Mouse (Mus musculus): ENCODE measurements around the gene Baiap3.

Baiap3 gene

GRCm38 (mm10) chr17:25256140-25256754 is at the start of gene Baiap3:
TSS of gene Baiap3 (minus strand) at chr17:25256364.
- no peak for DNase-seq

GRCm38 (mm10) chr17:25298094-25298493 is 41.9 kb upstream of the Baiap3 start, which contains the start of gene Prss34:
TSS of gene Prss34 (plus strand) at chr17:25298394.
- DNase-seq, result no peak

DNA sequence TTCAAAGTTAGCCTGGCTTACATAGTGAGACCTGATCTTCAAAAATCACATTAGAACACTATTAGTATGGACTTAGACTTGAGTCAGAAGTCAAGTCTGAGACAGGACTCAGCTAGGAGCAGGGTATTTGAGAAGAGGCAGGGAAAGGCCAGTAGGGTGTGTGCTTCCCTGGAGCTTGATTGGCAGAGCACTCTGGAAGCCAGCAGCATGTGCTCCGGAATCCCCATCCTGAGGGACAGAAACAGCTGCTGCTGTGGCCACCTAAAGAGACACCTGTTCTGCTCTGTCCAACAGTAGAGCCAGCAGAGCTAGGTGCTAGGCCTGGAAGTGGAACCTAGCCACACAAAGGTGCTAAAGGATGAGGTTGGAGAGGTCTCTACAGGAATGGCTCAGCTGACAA is 37.9 kb upstream of the Baiap3 start:
- DNase-seq, result no peak

- DNase-seq, result no peak
Measured at GRCm38 (mm10) chr17:25293495-25293894, 37.3 kb upstream of the Baiap3 start.

DNA sequence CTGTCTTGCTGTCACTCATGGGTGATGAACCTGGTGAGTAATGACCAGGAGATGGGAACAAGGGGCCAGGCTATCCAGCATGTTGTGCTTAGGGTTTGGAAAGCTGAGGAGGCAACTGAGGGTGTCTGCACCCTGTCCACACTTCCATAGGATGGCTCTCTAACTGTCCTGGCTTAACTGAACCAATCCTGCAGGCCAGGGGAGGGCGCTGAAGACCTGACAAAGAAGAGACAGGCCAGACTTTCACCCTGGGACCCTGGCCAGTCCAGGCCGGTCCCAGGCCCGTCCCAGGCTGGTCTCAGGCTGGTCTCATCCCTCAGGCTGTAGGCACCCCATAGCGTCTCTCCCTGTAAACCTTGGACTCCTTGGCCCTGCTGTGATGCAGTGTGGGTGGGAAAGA is 34.2 kb upstream of the Baiap3 start:
- no peak for DNase-seq

- DNase-seq, result peak in 1 of 2 experiments; percentile 53
Measured at GRCm38 (mm10) chr17:25288842-25289241, 32.7 kb upstream of the Baiap3 start.

- peak; percentile 21 to 66 for DNase-seq
Measured at GRCm38 (mm10) chr17:25285033-25285432, 28.9 kb upstream of the Baiap3 start.

DNA sequence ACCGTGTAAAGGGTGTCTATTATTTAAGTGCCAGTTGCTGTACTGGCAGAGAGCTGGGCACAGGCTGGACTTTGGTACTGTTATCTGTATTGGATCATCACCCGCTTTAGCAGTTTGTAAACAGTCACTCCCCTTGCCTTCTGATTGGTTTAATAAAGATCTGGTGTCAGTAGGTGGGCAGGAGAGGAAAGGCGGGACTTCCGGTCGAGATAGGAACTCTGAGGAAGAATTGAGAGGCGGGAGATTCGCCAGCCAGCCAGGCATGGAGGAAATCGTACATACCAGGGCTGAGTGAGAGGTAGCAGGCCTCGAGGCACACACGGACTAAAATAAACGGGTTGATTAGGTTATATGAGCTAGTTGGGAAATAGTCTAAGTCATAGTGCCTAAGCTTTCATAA is 26.0 kb upstream of the Baiap3 start:
- DNase-seq, result peak; percentile 26 to 45

GRCm38 (mm10) chr17:25275833-25276232 is 19.7 kb upstream of the Baiap3 start:
- no peak for DNase-seq

- no peak for DNase-seq
Measured at GRCm38 (mm10) chr17:25274571-25275346, 18.6 kb upstream of the Baiap3 start, which contains the start of gene Ube2i. TSS of gene Ube2i (minus strand) at chr17:25274622.

DNA sequence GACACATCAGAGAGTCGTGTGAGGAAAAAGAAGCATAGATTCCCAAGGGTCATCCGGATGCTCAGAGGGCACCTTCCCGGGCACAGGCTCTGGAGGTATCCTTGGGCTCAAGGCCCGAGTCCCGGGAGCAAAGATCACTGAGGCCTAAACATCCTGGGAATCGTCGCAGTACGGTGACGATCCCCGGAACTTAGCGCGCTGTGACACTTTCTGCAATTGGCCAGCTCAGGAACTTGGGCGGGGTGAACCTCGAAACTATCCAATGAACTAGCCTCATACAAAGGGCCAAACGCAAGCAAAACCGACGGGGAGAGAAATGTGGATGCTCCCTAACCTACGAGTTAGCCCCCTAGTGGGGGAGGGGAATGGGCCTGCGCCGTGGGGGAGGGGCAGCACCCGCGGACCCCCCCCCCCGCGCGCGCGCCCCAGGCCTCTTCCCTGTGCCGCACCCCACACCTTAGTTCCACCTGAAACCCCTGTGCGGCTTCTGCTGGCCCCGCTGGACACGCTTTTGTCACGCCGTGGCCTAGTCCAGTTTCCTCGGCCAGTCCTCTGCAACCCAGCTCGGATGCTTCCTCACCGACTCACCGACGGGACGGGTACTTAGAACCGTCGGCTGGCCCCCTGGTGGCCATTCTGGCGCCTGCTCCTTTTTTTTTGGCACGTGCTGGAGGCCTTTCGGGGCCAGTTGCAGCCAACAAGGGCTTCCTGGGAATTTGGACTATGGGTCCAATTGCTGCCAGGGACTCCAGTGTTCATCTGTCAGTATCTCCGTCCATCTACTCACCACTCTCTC is 17.7 kb upstream of the Baiap3 start:
- DNase-seq, result peak; percentile 89 to 94

DNA sequence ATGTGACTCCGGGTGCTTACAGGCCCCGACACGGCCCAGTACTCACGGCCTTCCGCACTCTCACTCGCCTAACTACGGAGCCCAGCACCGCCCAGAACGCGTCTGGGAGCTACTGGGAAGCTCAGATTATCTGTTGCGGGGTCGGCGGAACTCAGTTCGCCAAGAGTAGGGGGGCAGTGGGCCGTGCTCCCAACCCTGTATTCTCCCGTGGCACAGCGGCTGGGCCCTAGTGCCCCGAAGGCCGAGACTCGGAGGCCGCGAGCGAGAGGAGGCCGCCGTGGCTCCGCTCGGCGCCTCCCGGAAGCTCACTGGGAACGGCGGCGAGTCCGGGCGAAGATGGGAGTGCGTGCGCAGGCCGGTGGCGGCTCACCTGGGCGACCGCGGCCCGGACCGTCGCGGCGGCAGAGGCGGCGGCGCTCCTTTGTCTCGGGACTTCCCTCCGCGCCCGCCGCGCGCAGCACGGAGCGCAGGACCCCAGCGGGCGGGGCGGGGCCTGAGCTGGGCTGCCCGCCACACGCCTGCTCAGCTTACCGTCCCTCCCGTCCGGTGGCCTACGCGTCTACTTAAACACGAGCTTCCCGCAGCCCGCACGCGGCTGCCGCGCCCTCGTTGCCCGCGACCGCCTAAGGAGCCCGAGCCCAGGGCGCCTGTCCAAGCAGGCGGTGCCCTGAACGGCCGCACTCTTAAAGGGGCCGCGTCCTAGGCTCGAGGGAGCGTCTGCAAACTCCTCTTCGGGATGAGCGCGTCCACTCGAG is 17.0 kb upstream of the Baiap3 start:
- DNase-seq, result peak; percentile 83 to 84

DNA sequence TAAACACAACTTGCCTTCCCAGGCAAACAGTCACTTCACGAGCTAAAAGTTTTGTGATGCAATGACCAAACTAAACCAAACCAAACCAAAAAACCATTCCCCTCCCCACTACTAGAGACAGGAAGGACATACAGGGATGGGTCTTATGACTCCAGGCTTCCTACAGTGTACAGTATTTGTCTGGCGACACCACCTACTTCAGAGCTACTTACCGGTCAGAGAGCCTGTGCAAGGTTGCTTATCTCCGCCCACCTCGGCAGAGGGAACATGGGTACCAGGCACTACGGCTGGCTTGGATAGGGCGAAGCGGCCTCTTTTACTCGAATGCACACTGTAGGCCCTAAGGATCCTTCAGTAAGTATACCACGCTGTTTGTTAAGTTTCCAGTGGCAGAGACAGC is 16.2 kb upstream of the Baiap3 start:
- DNase-seq, result no peak

GRCm38 (mm10) chr17:25270795-25271335 is 14.7 kb upstream of the Baiap3 start:
- DNase-seq, result no peak

DNA sequence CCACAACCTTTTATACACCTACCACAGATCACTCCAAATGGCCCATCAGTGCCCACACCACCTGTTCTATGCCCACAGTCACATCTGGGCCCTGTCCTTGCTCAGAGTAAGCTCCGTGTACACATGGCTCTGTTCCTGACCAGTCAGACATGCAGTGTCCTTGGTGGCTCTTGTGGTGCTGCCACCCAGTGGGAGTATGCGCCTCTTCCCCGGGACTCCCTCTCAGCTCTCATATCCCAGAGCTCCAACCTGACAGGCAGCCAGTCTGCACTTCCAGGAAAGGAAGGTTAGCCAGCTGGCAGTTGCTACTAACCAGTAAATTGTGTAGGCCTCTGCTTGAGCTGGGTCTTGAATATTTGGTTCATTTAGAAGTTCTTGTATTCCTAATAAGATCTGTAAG is 8.3 kb upstream of the Baiap3 start:
- DNase-seq, result no peak

DNA sequence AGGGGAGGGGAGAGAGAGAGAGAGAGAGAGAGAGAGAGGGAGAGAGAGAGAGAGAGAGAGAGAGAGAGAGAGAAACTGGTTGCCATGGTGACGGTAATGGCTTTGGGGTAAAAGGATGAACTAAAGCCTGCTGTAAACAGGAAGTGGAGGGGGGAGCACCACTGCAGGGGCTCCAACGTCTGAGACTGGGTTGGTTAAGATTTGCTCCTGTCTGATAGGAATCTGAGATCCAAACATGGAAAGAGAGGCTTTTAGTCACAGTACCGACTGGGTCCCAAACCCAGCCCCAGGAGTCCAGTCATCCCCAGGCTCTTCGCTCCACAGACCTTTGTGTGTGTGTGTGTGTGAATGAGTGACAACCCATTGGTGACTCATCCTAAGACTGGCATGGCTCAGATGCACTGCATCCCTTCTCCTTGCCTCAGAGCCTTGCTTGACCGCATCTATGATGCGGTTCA is 1.7 kb upstream of the Baiap3 start:
- DNase-seq, result no peak

GRCm38 (mm10) chr17:25255110-25255509 is 1.1 kb downstream of the Baiap3 start:
- no peak for DNase-seq

DNA sequence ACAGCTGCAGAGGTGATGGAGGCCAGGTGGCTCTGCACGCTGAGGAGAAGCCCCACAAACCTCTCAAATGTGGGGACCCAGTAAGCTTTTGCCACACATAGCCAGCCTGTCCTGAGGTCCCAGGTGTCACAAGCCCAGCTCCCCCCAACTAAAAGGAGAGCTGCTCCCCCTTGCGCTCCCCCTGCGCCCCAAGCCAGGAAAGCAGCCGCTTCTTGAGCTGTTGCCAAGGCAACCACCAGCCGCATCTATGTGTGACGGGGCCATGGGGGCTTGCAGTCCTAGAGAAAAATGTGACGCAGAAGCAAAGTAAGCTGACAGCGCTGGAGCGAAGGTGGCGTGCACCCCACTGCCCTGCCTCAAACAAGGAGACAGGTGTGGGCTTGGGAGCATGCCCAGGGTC is 2.4 kb downstream of the Baiap3 start:
- DNase-seq, result no peak

DNA sequence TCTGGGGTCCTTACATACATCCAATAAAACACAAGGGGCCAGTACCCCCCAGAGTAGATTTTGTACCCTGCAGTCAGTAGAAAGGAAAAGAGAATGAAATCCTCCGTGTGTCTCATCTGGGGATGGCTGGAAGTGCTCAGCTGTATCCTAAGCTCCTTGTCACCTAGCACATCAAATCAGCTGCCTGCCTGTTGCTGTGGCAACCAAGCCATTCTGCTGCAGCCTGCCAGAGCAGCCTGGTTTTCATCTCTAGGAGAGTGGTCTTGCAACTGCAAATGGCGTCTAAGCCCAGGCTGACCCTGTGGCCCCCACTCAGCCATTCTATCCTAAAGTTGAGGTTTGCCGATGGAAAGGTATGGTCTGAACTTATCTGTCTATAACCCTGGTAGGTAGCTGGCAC is 3.5 kb downstream of the Baiap3 start:
- no peak for DNase-seq

- DNase-seq, result no peak
Measured at GRCm38 (mm10) chr17:25250181-25250835, 5.9 kb downstream of the Baiap3 start.

- DNase-seq, result no peak
Measured at GRCm38 (mm10) chr17:25248033-25248750, 8.0 kb downstream of the Baiap3 start.
